Mouse (Mus musculus): ENCODE data around the gene Kpna4. TPM values are rescaled to one million over a fixed set of nuclear protein-coding genes. Genes with fewer than 3 reads are reported as not detected.

Kpna4 gene
- polyA plus RNA-seq, 1 experiment from 2014 or later = 38.1 TPM

DNA sequence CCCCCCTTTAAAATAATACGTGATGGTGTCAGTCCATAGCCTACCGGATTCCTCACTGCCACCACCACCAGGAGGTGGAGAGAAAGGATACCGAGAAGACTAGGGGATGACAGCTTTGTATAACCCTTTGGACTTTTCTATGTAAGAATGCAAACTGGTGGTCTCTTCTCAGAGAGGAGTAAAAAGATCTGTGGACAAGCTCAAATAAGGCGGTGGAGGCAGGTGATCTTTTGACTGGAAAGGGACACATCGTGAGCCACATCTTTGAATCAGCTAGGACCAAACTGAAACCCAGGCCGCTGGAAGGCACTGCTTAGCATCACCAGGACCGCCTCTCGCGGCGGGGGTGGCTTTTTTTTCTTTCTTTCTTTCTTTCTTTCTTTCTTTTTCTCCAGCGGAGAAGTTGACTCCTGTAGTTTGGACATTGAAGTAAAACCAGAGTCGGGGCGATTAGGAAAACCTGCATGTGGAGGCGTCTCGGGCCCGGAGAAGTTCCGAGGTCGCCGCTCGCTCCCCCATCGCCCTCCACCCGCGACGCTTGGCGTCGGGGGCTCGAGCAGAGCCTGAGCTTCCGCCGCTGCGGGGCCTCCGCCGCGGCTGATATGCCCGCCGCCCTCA, 913 bp downstream of the Kpna4 start:
- peak overlapping the region; percentile 93 for H3K9ac ChIP-seq (replicated peaks; ENCODE audit: low read depth, low read length)
- no peak for ATAC-seq (ENCODE audit: low read depth)
- peak overlapping the region; percentile 68 for H3K4me2 ChIP-seq (ENCODE audit: low read depth, low read length)
- H3K36me3 ChIP-seq (ENCODE audit: control insufficient read depth, insufficient read depth, low read length) = no peaks in the 10 kb centered on the region
- no peaks in the 10 kb centered on the region; the same call in 1 of the 2 replicates for H3K27me3 ChIP-seq (ENCODE audit: control insufficient read depth, insufficient read depth, low read length)
- peak overlapping the region; percentile 92 for H3K4me3 ChIP-seq (ENCODE audit: low read depth, low read length)
- under 1% methylated on average over 35 of the region's 35 CpGs for WGBS
- H3K4me1 ChIP-seq (ENCODE audit: control insufficient read depth, insufficient read depth, low read length) = peaks cover 17% of the 10 kb centered on the region
- H3K9me3 ChIP-seq (ENCODE audit: control insufficient read depth, low read length) = no peaks in the 10 kb centered on the region
- H3K27ac ChIP-seq (ENCODE audit: low read depth, low read length) = peak overlapping the region; percentile 96

DNA sequence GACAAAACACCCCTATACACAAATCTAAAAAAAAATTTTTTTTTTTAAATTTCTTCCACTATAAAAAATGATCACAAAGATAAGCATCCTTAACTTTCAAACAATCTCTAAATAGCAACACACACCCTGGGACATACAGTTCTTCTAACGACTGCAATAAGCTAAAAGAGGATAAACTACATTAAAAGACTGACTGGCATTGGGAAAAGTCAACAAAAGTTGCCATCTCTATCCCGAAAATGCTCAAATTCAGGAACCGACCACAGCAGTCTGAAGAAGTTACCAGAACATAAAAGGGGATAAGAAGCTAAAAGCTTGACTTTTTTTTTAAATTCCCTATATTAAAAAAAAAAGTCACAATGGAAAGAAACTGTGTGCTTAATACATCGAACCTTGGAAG, 1.5 kb downstream of the Kpna4 start:
- Histone ChIP-seq H3K4me3 (ENCODE audit: low read depth, low read length) (peak overlapping the region; percentile 92), H3K36me3 (ENCODE audit: control insufficient read depth, insufficient read depth, low read length) (no peaks in the 10 kb centered on the region), H3K9me3 (ENCODE audit: control insufficient read depth, low read length) (no peaks in the 10 kb centered on the region), H3K27me3 (ENCODE audit: control insufficient read depth, insufficient read depth, low read length) (no peaks in the 10 kb centered on the region; the same call in 1 of the 2 replicates), H3K4me1 (ENCODE audit: control insufficient read depth, insufficient read depth, low read length) (peaks cover 17% of the 10 kb centered on the region), H3K27ac (ENCODE audit: low read depth, low read length) (no peak overlapping the region), H3K4me2 (ENCODE audit: low read depth, low read length) (peak overlapping the region; percentile 68), H3K9ac (replicated peaks; ENCODE audit: low read depth, low read length) (peak overlapping the region; percentile 93)
- 25% methylated on average over 4 of the region's 4 CpGs for WGBS
- no peak for ATAC-seq (ENCODE audit: low read depth)

DNA sequence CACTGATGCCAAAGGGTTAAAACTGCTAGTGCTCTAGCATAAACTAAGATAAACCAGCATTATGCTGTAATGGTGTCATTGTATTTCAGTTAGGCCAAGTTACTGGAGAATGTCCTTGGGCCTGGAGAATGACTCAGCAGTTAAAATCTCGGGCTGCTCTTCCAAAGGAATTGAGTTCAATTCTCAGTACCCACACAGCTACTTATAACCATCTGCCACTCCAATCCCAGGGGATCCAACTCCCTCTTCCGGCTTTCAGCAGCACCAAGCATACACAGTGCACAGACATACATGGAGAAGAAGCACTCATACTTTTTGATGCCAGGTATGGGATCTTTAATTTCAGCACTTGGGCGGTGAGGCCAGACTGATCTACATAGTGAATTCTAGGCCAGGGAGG, 8.1 kb downstream of the Kpna4 start:
- ATAC-seq (ENCODE audit: low read depth) = peak; percentile 49; the same call in 1 of the 2 replicates
- H3K27me3 ChIP-seq (ENCODE audit: control insufficient read depth, insufficient read depth, low read length) = no peaks in the 10 kb centered on the region
- no peak overlapping the region for H3K4me2 ChIP-seq (ENCODE audit: low read depth, low read length)
- H3K9ac ChIP-seq (replicated peaks; ENCODE audit: low read depth, low read length) = no peak overlapping the region
- H3K9me3 ChIP-seq (ENCODE audit: control insufficient read depth, low read length) = no peaks in the 10 kb centered on the region
- peaks cover 9% of the 10 kb centered on the region for H3K4me1 ChIP-seq (ENCODE audit: control insufficient read depth, insufficient read depth, low read length)
- H3K27ac ChIP-seq (ENCODE audit: low read depth, low read length) = no peak overlapping the region; the same call in 1 of the 2 replicates
- 43% methylated on average over 3 of the region's 3 CpGs for WGBS
- H3K4me3 ChIP-seq (ENCODE audit: low read depth, low read length) = no peak overlapping the region
- H3K36me3 ChIP-seq (ENCODE audit: control insufficient read depth, insufficient read depth, low read length) = no peaks in the 10 kb centered on the region

DNA sequence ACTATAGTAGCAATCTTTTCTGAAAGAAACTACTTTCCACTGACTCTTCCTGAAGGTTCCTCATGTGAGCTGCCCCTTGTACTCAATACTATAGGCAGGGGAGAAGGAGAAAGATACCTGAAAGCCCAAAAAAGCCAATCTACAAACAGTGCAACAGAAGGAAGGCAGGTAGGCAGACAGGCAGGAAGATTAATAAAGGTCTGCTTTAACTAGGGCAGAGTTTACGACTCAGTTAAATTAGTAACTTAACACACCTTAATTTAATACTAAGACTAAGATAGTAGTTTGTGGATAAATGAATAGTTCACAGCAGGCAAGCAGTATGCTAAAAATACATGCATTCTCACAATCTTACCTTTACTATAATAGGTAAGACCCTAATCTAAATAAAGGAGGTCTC, 12.2 kb downstream of the Kpna4 start:
- Histone ChIP-seq H3K9me3 (ENCODE audit: control insufficient read depth, low read length) (no peaks in the 10 kb centered on the region), H3K27ac (ENCODE audit: low read depth, low read length) (no peak overlapping the region), H3K4me2 (ENCODE audit: low read depth, low read length) (no peak overlapping the region), H3K4me1 (ENCODE audit: control insufficient read depth, insufficient read depth, low read length) (peaks cover 3% of the 10 kb centered on the region; the same call in 1 of the 2 replicates), H3K4me3 (ENCODE audit: low read depth, low read length) (no peak overlapping the region), H3K36me3 (ENCODE audit: control insufficient read depth, insufficient read depth, low read length) (no peaks in the 10 kb centered on the region), H3K27me3 (ENCODE audit: control insufficient read depth, insufficient read depth, low read length) (no peaks in the 10 kb centered on the region), H3K9ac (replicated peaks; ENCODE audit: low read depth, low read length) (no peak overlapping the region)
- WGBS = 93% methylated on average over 1 of the region's 1 CpGs
- no peak for ATAC-seq (ENCODE audit: low read depth)

DNA sequence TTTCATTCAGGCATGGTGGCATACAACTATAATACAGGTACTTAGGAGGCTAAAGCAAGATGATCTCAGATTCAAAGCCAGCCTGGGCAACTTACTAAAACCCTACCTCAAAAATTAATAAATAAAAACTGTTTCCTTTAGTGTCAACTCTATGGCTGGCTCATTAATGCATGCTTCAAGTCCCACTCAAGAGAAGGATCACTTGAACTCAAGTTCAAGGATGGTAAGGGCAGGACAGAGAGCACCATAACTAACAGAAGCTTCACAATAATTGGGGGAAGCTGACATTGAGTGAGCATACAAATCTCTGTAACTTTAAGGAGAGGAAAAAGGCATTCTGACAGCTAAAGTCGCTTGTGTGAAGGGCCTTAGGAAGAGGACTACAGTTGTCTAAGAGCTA, 13.0 kb downstream of the Kpna4 start:
- peaks cover 2% of the 10 kb centered on the region; the same call in 1 of the 2 replicates for H3K4me1 ChIP-seq (ENCODE audit: control insufficient read depth, insufficient read depth, low read length)
- no peak for ATAC-seq (ENCODE audit: low read depth)
- no peak overlapping the region for H3K27ac ChIP-seq (ENCODE audit: low read depth, low read length)
- no peaks in the 10 kb centered on the region for H3K36me3 ChIP-seq (ENCODE audit: control insufficient read depth, insufficient read depth, low read length)
- H3K9ac ChIP-seq (replicated peaks; ENCODE audit: low read depth, low read length) = no peak overlapping the region
- H3K4me2 ChIP-seq (ENCODE audit: low read depth, low read length) = no peak overlapping the region
- WGBS = 94% methylated on average over 1 of the region's 1 CpGs
- no peak overlapping the region for H3K4me3 ChIP-seq (ENCODE audit: low read depth, low read length)
- H3K9me3 ChIP-seq (ENCODE audit: control insufficient read depth, low read length) = no peaks in the 10 kb centered on the region
- H3K27me3 ChIP-seq (ENCODE audit: control insufficient read depth, insufficient read depth, low read length) = no peaks in the 10 kb centered on the region

DNA sequence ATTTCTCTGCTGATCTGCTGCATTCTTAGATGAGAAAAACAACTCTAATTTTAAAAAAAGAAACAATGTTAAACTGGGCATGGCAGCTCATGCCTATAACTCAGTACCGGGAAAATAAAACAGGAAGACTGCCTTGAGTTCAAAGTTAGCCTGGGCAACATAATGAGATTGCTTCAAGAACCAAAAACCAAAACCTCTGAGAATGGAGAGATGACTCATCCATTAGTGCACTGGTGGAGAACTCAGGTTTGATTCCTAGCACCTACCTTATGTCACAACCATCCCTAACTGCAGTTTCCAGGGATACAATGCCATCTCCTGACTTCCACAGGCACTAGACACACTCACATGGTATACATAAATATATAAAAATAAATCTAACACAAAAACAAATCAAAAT, 17.8 kb downstream of the Kpna4 start:
- H3K27ac ChIP-seq (ENCODE audit: low read depth, low read length) = no peak overlapping the region
- WGBS = 98% methylated on average over 1 of the region's 1 CpGs
- no peaks in the 10 kb centered on the region for H3K9me3 ChIP-seq (ENCODE audit: control insufficient read depth, low read length)
- no peak for ATAC-seq (ENCODE audit: low read depth)
- no peaks in the 10 kb centered on the region for H3K4me1 ChIP-seq (ENCODE audit: control insufficient read depth, insufficient read depth, low read length)
- H3K4me3 ChIP-seq (ENCODE audit: low read depth, low read length) = no peak overlapping the region
- no peak overlapping the region for H3K9ac ChIP-seq (replicated peaks; ENCODE audit: low read depth, low read length)
- no peak overlapping the region for H3K4me2 ChIP-seq (ENCODE audit: low read depth, low read length)
- no peaks in the 10 kb centered on the region for H3K27me3 ChIP-seq (ENCODE audit: control insufficient read depth, insufficient read depth, low read length)
- H3K36me3 ChIP-seq (ENCODE audit: control insufficient read depth, insufficient read depth, low read length) = no peaks in the 10 kb centered on the region

DNA sequence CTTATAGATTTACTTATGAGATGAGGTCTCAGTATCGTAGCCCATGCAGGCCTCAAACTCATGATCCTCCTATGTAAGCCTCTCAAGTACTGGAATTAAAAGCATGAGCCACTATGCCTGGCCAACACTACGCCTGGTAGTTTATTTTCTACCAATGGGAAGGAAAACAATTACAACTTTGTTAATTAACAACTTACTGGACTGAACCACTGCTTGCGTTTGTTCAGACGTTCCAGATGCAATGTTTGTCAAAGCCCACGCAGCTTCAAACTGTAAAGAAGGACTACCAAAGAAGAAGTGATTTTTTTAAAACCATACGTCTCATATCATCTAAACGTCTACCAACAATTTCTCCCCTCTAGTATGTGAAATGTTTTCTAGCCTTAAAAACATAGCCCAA, 32.5 kb downstream of the Kpna4 start:
- H3K36me3 ChIP-seq (ENCODE audit: control insufficient read depth, insufficient read depth, low read length) = peaks cover 20% of the 10 kb centered on the region; the same call in 1 of the 2 replicates
- no peaks in the 10 kb centered on the region for H3K4me1 ChIP-seq (ENCODE audit: control insufficient read depth, insufficient read depth, low read length)
- H3K27me3 ChIP-seq (ENCODE audit: control insufficient read depth, insufficient read depth, low read length) = no peaks in the 10 kb centered on the region
- no peak overlapping the region for H3K9ac ChIP-seq (replicated peaks; ENCODE audit: low read depth, low read length)
- no peaks in the 10 kb centered on the region for H3K9me3 ChIP-seq (ENCODE audit: control insufficient read depth, low read length)
- H3K4me2 ChIP-seq (ENCODE audit: low read depth, low read length) = no peak overlapping the region
- H3K27ac ChIP-seq (ENCODE audit: low read depth, low read length) = no peak overlapping the region
- H3K4me3 ChIP-seq (ENCODE audit: low read depth, low read length) = no peak overlapping the region
- ATAC-seq (ENCODE audit: low read depth) = no peak
- 97% methylated on average over 7 of the region's 7 CpGs for WGBS

DNA sequence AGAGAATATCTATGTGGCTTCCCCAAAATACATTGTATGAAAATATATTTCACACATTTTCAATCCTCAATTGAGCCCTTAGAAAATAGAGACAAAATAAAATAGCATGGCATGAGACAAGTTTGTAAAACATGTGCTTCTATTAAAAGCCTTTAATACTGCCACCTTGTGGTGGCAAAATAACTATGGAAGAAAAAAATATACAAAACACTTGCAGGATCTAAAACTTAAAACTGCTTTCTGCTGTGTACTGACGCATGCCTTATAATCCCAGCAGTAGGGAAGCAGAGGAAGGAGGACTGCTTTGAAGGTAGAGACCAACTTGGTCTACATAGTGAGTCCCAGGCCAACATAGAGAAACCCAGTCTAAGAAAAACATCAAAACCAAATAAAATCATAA, 62.9 kb downstream of the Kpna4 start:
- H3K4me3 ChIP-seq (ENCODE audit: low read depth, low read length) = no peak overlapping the region
- H3K27ac ChIP-seq (ENCODE audit: low read depth, low read length) = no peak overlapping the region
- H3K27me3 ChIP-seq (ENCODE audit: control insufficient read depth, insufficient read depth, low read length) = no peaks in the 10 kb centered on the region
- WGBS = 64% methylated on average over 1 of the region's 1 CpGs
- ATAC-seq (ENCODE audit: low read depth) = no peak
- H3K36me3 ChIP-seq (ENCODE audit: control insufficient read depth, insufficient read depth, low read length) = no peaks in the 10 kb centered on the region
- H3K4me1 ChIP-seq (ENCODE audit: control insufficient read depth, insufficient read depth, low read length) = no peaks in the 10 kb centered on the region
- no peak overlapping the region for H3K4me2 ChIP-seq (ENCODE audit: low read depth, low read length)
- no peak overlapping the region for H3K9ac ChIP-seq (replicated peaks; ENCODE audit: low read depth, low read length)
- no peaks in the 10 kb centered on the region for H3K9me3 ChIP-seq (ENCODE audit: control insufficient read depth, low read length)

DNA sequence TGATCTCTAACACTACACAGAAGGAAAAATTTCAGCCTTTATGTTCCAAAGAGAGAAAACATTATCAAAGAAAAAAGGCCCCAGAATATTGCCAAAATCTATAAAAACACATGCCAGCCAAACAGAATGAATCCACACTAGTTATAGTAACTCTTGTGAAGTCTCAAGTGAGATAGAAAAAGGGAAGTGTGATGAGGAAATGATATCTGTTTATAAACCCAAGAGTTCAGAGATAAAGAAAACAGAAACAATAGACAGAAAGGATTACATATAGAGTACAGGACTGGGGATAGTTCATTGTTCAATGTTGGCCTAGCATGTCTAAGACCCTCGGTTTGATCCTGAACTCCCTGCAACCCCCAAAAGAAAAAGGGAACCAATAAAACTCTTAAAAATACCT, 64.1 kb downstream of the Kpna4 start:
- Histone ChIP-seq H3K4me2 (ENCODE audit: low read depth, low read length) (no peak overlapping the region), H3K9me3 (ENCODE audit: control insufficient read depth, low read length) (no peaks in the 10 kb centered on the region), H3K4me1 (ENCODE audit: control insufficient read depth, insufficient read depth, low read length) (no peaks in the 10 kb centered on the region), H3K27me3 (ENCODE audit: control insufficient read depth, insufficient read depth, low read length) (no peaks in the 10 kb centered on the region), H3K9ac (replicated peaks; ENCODE audit: low read depth, low read length) (no peak overlapping the region), H3K4me3 (ENCODE audit: low read depth, low read length) (no peak overlapping the region), H3K36me3 (ENCODE audit: control insufficient read depth, insufficient read depth, low read length) (no peaks in the 10 kb centered on the region), H3K27ac (ENCODE audit: low read depth, low read length) (no peak overlapping the region)
- ATAC-seq (ENCODE audit: low read depth) = no peak
- 89% methylated on average over 1 of the region's 1 CpGs for WGBS
